Mouse (Mus musculus): ENCODE measurements around the gene Notum.

- no peak for TF ChIP-seq CTCF (IDR thresholded peaks at IDR 0.05; ENCODE audit: extremely low read depth, insufficient read length, insufficient replicate concordance, low read depth, low read length)
- TF ChIP-seq POLR2A (IDR thresholded peaks at IDR 0.05; ENCODE audit: low read depth, low read length) = no peak
Observed at GRCm38 (mm10) chr11:120682683-120683082, 21.7 kb upstream of the Notum start.

Data from small intestine, adult 2 months (tissue).